Mouse (Mus musculus): ENCODE data around the gene Atg7. TPM values are rescaled to one million over a fixed set of nuclear protein-coding genes. Genes with fewer than 3 reads are reported as not detected.

Gene Atg7
- polyA plus RNA-seq, 1 experiment: 18.7 TPM

- peaks cover 95% of the 10 kb centered on the region for H3K79me2 ChIP-seq (ENCODE audit: control insufficient read depth, insufficient read depth)
- H3K4me3 ChIP-seq: no peak overlapping the region
- H3K4me2 ChIP-seq (ENCODE audit: low read depth): no peak overlapping the region
- no peak overlapping the region for H3ac ChIP-seq (ENCODE audit: control insufficient read depth, insufficient read length)
- H3K27me3 ChIP-seq (ENCODE audit: control insufficient read depth, insufficient read depth, insufficient read length): no peaks in the 10 kb centered on the region
- no peaks in the 10 kb centered on the region for H3K36me3 ChIP-seq (ENCODE audit: control insufficient read depth, insufficient read depth)
- TF ChIP-seq E2F4 (IDR thresholded peaks at IDR 0.05; ENCODE audit: insufficient read depth) (no peak), USF1 (IDR thresholded peaks at IDR 0.05; ENCODE audit: low read depth) (no peak), MAX (IDR thresholded peaks at IDR 0.05; ENCODE audit: low read depth) (no peak), MYOG (IDR thresholded peaks at IDR 0.05; ENCODE audit: control insufficient read depth in 1 of 3, insufficient read depth in 1 of 3, insufficient read length in 2 of 3, low read depth in 2 of 3) (no peak), POLR2A (IDR thresholded peaks at IDR 0.05; ENCODE audit: insufficient read length, low read depth) (no peak)
Measured at GRCm38 (mm10) chr6:114900194-114900593, 257.3 kb downstream of the Atg7 start.

GRCm38 (mm10) chr6:114901321-114901824, 258.5 kb downstream of the Atg7 start:
- Histone ChIP-seq H3ac (ENCODE audit: control insufficient read depth, insufficient read length) (no peak overlapping the region), H3K4me2 (ENCODE audit: low read depth) (peak overlapping the region; percentile 64), H3K27me3 (ENCODE audit: control insufficient read depth, insufficient read depth, insufficient read length) (no peaks in the 10 kb centered on the region), H3K4me3 (no peak overlapping the region), H3K79me2 (ENCODE audit: control insufficient read depth, insufficient read depth) (peaks cover 97% of the 10 kb centered on the region), H3K36me3 (ENCODE audit: control insufficient read depth, insufficient read depth) (no peaks in the 10 kb centered on the region)
- TF ChIP-seq MAX (IDR thresholded peaks at IDR 0.05; ENCODE audit: low read depth) (no peak), MYOD1 (IDR thresholded peaks at IDR 0.05; ENCODE audit: control insufficient read depth in 1 of 3, insufficient read length in 2 of 3, low read depth in 2 of 3) (peak in 1 of 3 experiments; percentile 24), MYOG (IDR thresholded peaks at IDR 0.05; ENCODE audit: control insufficient read depth in 1 of 3, insufficient read depth in 1 of 3, insufficient read length in 2 of 3, low read depth in 2 of 3) (no peak)

GRCm38 (mm10) chr6:114901921-114902320, 259.0 kb downstream of the Atg7 start:
- Histone ChIP-seq H3K36me3 (ENCODE audit: control insufficient read depth, insufficient read depth) (no peaks in the 10 kb centered on the region), H3K4me2 (ENCODE audit: low read depth) (peak overlapping the region; percentile 64), H3ac (ENCODE audit: control insufficient read depth, insufficient read length) (no peak overlapping the region), H3K79me2 (ENCODE audit: control insufficient read depth, insufficient read depth) (peaks cover 97% of the 10 kb centered on the region), H3K4me3 (no peak overlapping the region), H3K27me3 (ENCODE audit: control insufficient read depth, insufficient read depth, insufficient read length) (no peaks in the 10 kb centered on the region)
- TF ChIP-seq REST (IDR thresholded peaks at IDR 0.05; ENCODE audit: insufficient read depth, insufficient read length) (no peak), USF1 (IDR thresholded peaks at IDR 0.05; ENCODE audit: low read depth) (no peak), MYOG (IDR thresholded peaks at IDR 0.05; ENCODE audit: control insufficient read depth in 1 of 3, insufficient read depth in 1 of 3, insufficient read length in 2 of 3, low read depth in 2 of 3) (no peak), POLR2AphosphoS2 (IDR thresholded peaks at IDR 0.05; ENCODE audit: insufficient read length, low read depth) (no peak), E2F4 (IDR thresholded peaks at IDR 0.05; ENCODE audit: insufficient read depth) (no peak), SRF (IDR thresholded peaks at IDR 0.05; ENCODE audit: control insufficient read depth, insufficient read length, low read depth) (no peak), MAX (IDR thresholded peaks at IDR 0.05; ENCODE audit: low read depth) (no peak), TCF3 (IDR thresholded peaks at IDR 0.05; ENCODE audit: insufficient read length, low read depth) (no peak), TCF12 (IDR thresholded peaks at IDR 0.05; ENCODE audit: insufficient read depth, poor library complexity, severe bottlenecking) (no peak), MYOD1 (IDR thresholded peaks at IDR 0.05; ENCODE audit: control insufficient read depth in 1 of 3, insufficient read length in 2 of 3, low read depth in 2 of 3) (no peak)

GRCm38 (mm10) chr6:114904233-114904632, 261.3 kb downstream of the Atg7 start:
- H3K4me3 ChIP-seq: no peak overlapping the region
- H3K27me3 ChIP-seq (ENCODE audit: control insufficient read depth, insufficient read depth, insufficient read length): no peaks in the 10 kb centered on the region
- H3K4me2 ChIP-seq (ENCODE audit: low read depth): no peak overlapping the region
- H3K36me3 ChIP-seq (ENCODE audit: control insufficient read depth, insufficient read depth): no peaks in the 10 kb centered on the region
- no peak overlapping the region for H3ac ChIP-seq (ENCODE audit: control insufficient read depth, insufficient read length)
- TF ChIP-seq MYOD1 (IDR thresholded peaks at IDR 0.05; ENCODE audit: control insufficient read depth in 1 of 3, insufficient read length in 2 of 3, low read depth in 2 of 3): peak in 1 of 3 experiments; percentile 11
- no peak for TF ChIP-seq SRF (IDR thresholded peaks at IDR 0.05; ENCODE audit: control insufficient read depth, insufficient read length, low read depth)
- H3K79me2 ChIP-seq (ENCODE audit: control insufficient read depth, insufficient read depth): peaks cover 97% of the 10 kb centered on the region

- H3K79me2 ChIP-seq (ENCODE audit: control insufficient read depth, insufficient read depth): peaks cover 97% of the 10 kb centered on the region
- no peak overlapping the region for H3K4me2 ChIP-seq (ENCODE audit: low read depth)
- H3K36me3 ChIP-seq (ENCODE audit: control insufficient read depth, insufficient read depth): no peaks in the 10 kb centered on the region
- H3ac ChIP-seq (ENCODE audit: control insufficient read depth, insufficient read length): no peak overlapping the region
- TF ChIP-seq E2F4 (IDR thresholded peaks at IDR 0.05; ENCODE audit: insufficient read depth) (no peak), MAX (IDR thresholded peaks at IDR 0.05; ENCODE audit: low read depth) (no peak), TCF12 (IDR thresholded peaks at IDR 0.05; ENCODE audit: insufficient read depth, poor library complexity, severe bottlenecking) (no peak), CEBPB (IDR thresholded peaks at IDR 0.05; ENCODE audit: insufficient read depth, poor library complexity, severe bottlenecking) (no peak), MYOG (IDR thresholded peaks at IDR 0.05; ENCODE audit: control insufficient read depth in 1 of 3, insufficient read depth in 1 of 3, insufficient read length in 2 of 3, low read depth in 2 of 3) (no peak), USF1 (IDR thresholded peaks at IDR 0.05; ENCODE audit: low read depth) (no peak), SRF (IDR thresholded peaks at IDR 0.05; ENCODE audit: control insufficient read depth, insufficient read length, low read depth) (no peak), TCF3 (IDR thresholded peaks at IDR 0.05; ENCODE audit: insufficient read length, low read depth) (no peak), REST (IDR thresholded peaks at IDR 0.05; ENCODE audit: insufficient read depth, insufficient read length) (no peak), POLR2AphosphoS2 (IDR thresholded peaks at IDR 0.05; ENCODE audit: insufficient read length, low read depth) (no peak)
- H3K4me3 ChIP-seq: no peak overlapping the region
- H3K27me3 ChIP-seq (ENCODE audit: control insufficient read depth, insufficient read depth, insufficient read length): no peaks in the 10 kb centered on the region
Measured at GRCm38 (mm10) chr6:114904818-114905217, 261.9 kb downstream of the Atg7 start.

Measured in myocyte (in vitro differentiated cells).